Mouse (Mus musculus): ENCODE data around the gene Ubac2. TPM values are rescaled to one million over a fixed set of nuclear protein-coding genes. Genes with fewer than 3 reads are reported as not detected.

The Ubac2 gene
- polyA plus RNA-seq, 1 experiment from 2014 or later = 53.8 TPM

DNA sequence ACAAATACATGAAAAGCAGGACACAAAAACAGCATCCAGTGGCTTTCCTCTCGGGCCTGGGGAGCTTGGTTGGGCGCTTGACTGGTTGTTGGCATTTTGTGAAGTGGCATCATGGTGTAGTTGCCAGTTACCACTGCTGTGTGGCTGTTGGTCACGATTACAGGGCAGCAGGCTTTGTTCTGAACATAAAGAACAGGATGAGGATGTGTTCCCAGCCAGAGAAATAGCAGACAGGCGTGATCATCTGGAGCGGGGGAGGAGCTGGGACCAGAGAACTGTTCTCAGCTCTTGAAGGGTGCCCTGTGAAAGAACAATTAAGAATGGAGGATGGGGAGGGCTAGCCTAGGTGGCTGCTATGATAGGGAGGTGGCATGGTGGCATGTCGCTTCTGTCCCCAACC, 48.5 kb downstream of the Ubac2 start:
- 82% methylated on average over 6 of the region's 6 CpGs for WGBS
- no peak for ATAC-seq (replicated peaks; ENCODE audit: extremely low read depth, insufficient read depth, low FRiP score)
- Histone ChIP-seq H3K4me3 (ENCODE audit: low read length) (no peak overlapping the region), H3K4me2 (ENCODE audit: low read depth, low read length) (no peak overlapping the region), H3K4me1 (ENCODE audit: control insufficient read depth, insufficient read depth, low read length) (peaks cover 12% of the 10 kb centered on the region), H3K9me3 (replicated peaks; ENCODE audit: control insufficient read depth, low read length) (no peaks in the 10 kb centered on the region), H3K27ac (ENCODE audit: low read length) (no peak overlapping the region), H3K27me3 (ENCODE audit: control insufficient read depth, insufficient read depth, low read length) (no peaks in the 10 kb centered on the region), H3K9ac (ENCODE audit: low read length) (no peak overlapping the region), H3K36me3 (ENCODE audit: control insufficient read depth, insufficient read depth) (no peaks in the 10 kb centered on the region)

DNA sequence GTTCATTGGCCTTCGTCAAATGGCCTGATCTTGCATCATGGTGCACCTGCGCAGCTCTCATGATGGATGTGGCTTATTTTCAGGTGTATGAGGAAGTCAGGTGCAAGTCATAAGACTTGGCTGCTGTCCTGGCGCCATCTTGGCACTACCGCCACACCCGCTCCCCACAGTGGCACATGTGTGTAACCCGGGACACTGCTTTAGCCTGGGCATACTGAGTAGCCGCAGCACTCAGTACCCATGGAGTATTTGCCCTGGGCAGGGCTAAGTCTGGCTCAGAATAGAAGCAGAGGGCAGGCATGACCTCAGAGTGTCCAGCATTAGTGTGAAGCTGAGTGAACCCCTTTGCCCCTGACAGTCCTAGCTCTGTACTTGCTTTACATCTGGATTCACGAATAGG, 49.0 kb downstream of the Ubac2 start:
- Histone ChIP-seq H3K4me2 (ENCODE audit: low read depth, low read length) (no peak overlapping the region), H3K9ac (ENCODE audit: low read length) (no peak overlapping the region), H3K4me1 (ENCODE audit: control insufficient read depth, insufficient read depth, low read length) (peaks cover 12% of the 10 kb centered on the region), H3K36me3 (ENCODE audit: control insufficient read depth, insufficient read depth) (no peaks in the 10 kb centered on the region), H3K9me3 (replicated peaks; ENCODE audit: control insufficient read depth, low read length) (no peaks in the 10 kb centered on the region), H3K4me3 (ENCODE audit: low read length) (no peak overlapping the region), H3K27ac (ENCODE audit: low read length) (no peak overlapping the region), H3K27me3 (ENCODE audit: control insufficient read depth, insufficient read depth, low read length) (no peaks in the 10 kb centered on the region)
- ATAC-seq (replicated peaks; ENCODE audit: extremely low read depth, insufficient read depth, low FRiP score) = no peak
- WGBS = 90% methylated on average over 8 of the region's 8 CpGs

DNA sequence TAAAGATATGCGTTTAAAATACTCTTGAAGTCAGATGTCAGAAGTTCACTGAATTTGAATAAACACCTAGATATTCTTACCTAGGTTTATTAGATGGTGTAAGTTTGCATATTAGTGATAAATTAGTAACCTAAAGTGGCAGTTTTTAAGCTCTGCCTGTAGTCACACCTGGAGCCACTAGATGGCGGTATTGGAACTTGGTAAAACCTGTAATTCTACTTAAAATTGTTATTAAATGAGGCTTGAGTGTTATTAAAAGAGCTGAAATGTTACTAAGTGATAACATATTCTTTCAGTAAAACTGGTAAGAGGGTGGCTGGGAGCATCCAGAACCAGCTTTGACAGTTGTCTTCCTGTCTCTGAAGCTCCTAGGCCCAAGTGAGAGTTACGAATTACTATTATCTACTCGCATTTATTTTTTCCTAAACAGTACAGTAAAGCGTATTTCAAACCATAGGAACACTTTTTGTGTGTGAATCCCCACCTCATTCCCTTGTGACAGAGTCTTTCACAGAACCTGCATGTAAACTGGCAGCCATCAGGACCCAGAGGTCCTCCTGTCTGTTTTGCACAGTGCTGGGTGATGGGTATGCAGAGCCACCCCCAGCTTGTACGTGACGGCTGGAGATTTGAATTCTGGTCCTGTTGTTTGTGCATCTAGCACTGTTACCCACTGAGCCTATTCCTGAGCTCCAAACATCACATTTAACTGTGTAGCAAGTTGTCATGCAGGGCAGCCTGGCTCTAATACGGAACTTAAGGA, 50.1 kb downstream of the Ubac2 start:
- H3K4me2 ChIP-seq (ENCODE audit: low read depth, low read length) = no peak overlapping the region
- no peak overlapping the region for H3K9ac ChIP-seq (ENCODE audit: low read length)
- no peak for ATAC-seq (replicated peaks; ENCODE audit: extremely low read depth, insufficient read depth, low FRiP score)
- WGBS = 51% methylated on average over 8 of the region's 8 CpGs
- H3K36me3 ChIP-seq (ENCODE audit: control insufficient read depth, insufficient read depth) = no peaks in the 10 kb centered on the region
- no peak overlapping the region for H3K4me3 ChIP-seq (ENCODE audit: low read length)
- no peaks in the 10 kb centered on the region for H3K27me3 ChIP-seq (ENCODE audit: control insufficient read depth, insufficient read depth, low read length)
- peaks cover 14% of the 10 kb centered on the region for H3K4me1 ChIP-seq (ENCODE audit: control insufficient read depth, insufficient read depth, low read length)
- peak overlapping the region; percentile 59 for H3K27ac ChIP-seq (ENCODE audit: low read length)
- H3K9me3 ChIP-seq (replicated peaks; ENCODE audit: control insufficient read depth, low read length) = no peaks in the 10 kb centered on the region

DNA sequence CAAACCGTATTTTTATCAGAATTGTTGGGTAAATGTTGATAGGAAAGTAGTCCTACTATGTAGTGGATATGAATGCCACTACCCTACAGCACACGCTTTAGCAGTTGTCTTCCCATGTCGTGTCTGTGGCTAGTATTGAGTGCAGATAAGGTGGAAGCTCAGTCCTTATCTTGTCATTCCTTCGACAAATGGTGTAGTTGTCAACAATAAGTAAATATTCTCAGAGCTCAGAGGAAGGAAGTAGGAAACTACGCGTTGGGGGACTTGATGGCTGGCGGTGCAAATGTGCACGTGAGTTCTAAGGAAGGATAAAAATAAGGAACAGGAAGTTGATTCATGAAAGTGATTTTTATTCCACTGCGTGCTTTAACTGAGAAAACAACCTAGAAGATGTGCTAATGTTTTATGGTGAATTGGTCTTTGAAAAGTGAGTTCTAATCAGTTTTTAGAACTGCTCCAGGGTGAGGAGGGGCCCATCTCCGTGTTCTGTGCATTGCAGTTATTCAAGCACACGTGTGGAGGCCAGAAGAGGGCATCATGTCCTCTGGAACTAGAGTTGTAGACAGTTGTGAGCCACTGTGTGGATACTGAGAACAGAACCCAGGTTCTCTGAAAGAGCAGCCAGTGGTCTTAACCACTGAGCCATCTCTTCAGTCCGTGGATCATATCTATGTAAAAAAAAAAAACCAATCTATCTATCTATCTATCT, 51.0 kb downstream of the Ubac2 start:
- WGBS = 56% methylated on average over 12 of the region's 12 CpGs
- Histone ChIP-seq H3K9ac (ENCODE audit: low read length) (no peak overlapping the region), H3K4me2 (ENCODE audit: low read depth, low read length) (no peak overlapping the region), H3K36me3 (ENCODE audit: control insufficient read depth, insufficient read depth) (0 out of 2 replicates have a peak, but pooled peaks cover 2% of the 10 kb centered on the region), H3K27me3 (ENCODE audit: control insufficient read depth, insufficient read depth, low read length) (no peaks in the 10 kb centered on the region), H3K4me1 (ENCODE audit: control insufficient read depth, insufficient read depth, low read length) (peaks cover 14% of the 10 kb centered on the region), H3K9me3 (replicated peaks; ENCODE audit: control insufficient read depth, low read length) (no peaks in the 10 kb centered on the region), H3K4me3 (ENCODE audit: low read length) (no peak overlapping the region), H3K27ac (ENCODE audit: low read length) (peak overlapping the region; percentile 59)
- ATAC-seq (replicated peaks; ENCODE audit: extremely low read depth, insufficient read depth, low FRiP score) = 0 out of 2 replicates have a peak, but pooled peaks have one; percentile 24

DNA sequence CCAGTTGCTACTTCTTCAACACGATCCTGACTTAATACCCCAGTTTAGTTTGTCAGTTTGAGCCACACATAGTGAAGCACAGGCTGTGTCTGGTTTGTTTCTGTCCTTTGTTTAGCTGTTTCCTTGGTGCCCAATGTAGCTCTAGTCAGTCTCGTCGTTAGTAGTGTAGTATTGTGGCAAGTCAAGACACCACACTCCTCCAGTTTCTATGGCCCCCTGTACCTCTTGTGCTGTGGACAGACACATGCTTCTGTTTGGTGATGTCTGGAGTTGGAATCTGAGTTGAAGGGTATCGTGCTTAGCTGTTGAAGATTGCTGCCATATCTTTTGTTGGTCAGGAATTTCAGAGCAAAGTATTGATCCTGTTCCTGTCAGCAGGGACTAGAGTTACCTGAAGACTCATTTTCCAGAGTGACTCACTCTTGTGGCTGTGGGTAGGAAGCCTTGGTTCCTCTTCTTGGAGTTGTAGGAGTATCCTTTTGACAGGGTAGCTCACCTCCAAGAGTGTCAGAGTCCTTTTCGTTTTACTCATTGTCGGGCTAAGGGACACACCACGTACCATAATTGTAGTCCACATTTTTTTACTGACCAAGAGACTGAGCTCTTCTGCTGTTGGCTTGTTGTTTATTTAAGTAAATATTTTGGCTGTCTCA, 52.4 kb downstream of the Ubac2 start:
- ATAC-seq (replicated peaks; ENCODE audit: extremely low read depth, insufficient read depth, low FRiP score) = no peak
- peak overlapping the region; percentile 16; the same call in 1 of the 2 replicates for H3K9ac ChIP-seq (ENCODE audit: low read length)
- no peak overlapping the region for H3K4me2 ChIP-seq (ENCODE audit: low read depth, low read length)
- H3K27ac ChIP-seq (ENCODE audit: low read length) = no peak overlapping the region
- H3K9me3 ChIP-seq (replicated peaks; ENCODE audit: control insufficient read depth, low read length) = peaks cover 8% of the 10 kb centered on the region
- H3K36me3 ChIP-seq (ENCODE audit: control insufficient read depth, insufficient read depth) = peaks cover 7% of the 10 kb centered on the region; the same call in 1 of the 2 replicates
- H3K4me1 ChIP-seq (ENCODE audit: control insufficient read depth, insufficient read depth, low read length) = peaks cover 14% of the 10 kb centered on the region
- no peaks in the 10 kb centered on the region for H3K27me3 ChIP-seq (ENCODE audit: control insufficient read depth, insufficient read depth, low read length)
- no peak overlapping the region for H3K4me3 ChIP-seq (ENCODE audit: low read length)
- WGBS = 59% methylated on average over 7 of the region's 7 CpGs

DNA sequence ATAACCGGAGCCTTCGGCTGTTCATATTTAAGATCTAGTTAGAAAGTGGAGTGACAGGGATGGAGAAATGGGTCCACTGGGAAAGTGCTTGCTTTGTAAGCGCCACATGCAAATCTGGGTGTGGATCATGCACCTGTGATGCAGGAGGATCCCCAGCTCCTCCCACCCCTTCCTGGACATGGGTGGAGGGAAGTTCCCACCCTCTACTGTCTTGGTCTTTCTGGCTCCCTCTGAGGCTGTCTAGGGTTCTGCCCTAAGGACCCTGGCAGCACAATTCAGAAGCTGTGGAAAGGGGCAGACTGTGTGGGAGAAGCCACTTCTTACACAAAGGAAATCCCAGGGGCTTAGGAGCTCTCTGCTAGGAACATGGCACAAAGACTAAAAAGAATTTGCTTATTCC, 53.2 kb downstream of the Ubac2 start:
- H3K4me2 ChIP-seq (ENCODE audit: low read depth, low read length) = no peak overlapping the region
- H3K27me3 ChIP-seq (ENCODE audit: control insufficient read depth, insufficient read depth, low read length) = no peaks in the 10 kb centered on the region
- H3K4me3 ChIP-seq (ENCODE audit: low read length) = no peak overlapping the region
- H3K27ac ChIP-seq (ENCODE audit: low read length) = no peak overlapping the region
- peaks cover 14% of the 10 kb centered on the region for H3K9me3 ChIP-seq (replicated peaks; ENCODE audit: control insufficient read depth, low read length)
- WGBS = 93% methylated on average over 3 of the region's 3 CpGs
- H3K36me3 ChIP-seq (ENCODE audit: control insufficient read depth, insufficient read depth) = peaks cover 7% of the 10 kb centered on the region; the same call in 1 of the 2 replicates
- H3K9ac ChIP-seq (ENCODE audit: low read length) = no peak overlapping the region; the same call in 1 of the 2 replicates
- peaks cover 14% of the 10 kb centered on the region for H3K4me1 ChIP-seq (ENCODE audit: control insufficient read depth, insufficient read depth, low read length)
- no peak for ATAC-seq (replicated peaks; ENCODE audit: extremely low read depth, insufficient read depth, low FRiP score)

DNA sequence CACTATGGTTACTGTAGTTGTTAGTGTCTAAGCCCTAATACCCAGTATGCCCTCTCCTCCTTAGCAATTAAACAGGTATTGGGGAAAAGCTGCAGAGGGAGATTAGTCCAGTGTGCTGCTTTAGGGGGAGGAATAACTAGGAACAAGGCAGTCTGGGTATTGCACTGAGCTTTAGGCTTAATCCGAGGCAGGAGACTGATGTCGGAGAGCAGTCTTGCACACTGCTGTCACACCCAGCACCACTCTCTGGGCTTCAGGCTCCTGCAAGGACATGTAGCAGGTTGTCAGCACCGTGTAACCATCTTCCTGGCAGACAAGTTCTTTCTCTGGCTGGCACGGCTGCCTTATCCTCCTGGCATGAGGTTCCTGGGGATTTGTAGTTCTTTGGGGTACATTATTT, 53.8 kb downstream of the Ubac2 start:
- Histone ChIP-seq H3K27ac (ENCODE audit: low read length) (no peak overlapping the region), H3K9ac (ENCODE audit: low read length) (no peak overlapping the region), H3K4me3 (ENCODE audit: low read length) (no peak overlapping the region), H3K4me2 (ENCODE audit: low read depth, low read length) (no peak overlapping the region), H3K4me1 (ENCODE audit: control insufficient read depth, insufficient read depth, low read length) (peaks cover 14% of the 10 kb centered on the region), H3K9me3 (replicated peaks; ENCODE audit: control insufficient read depth, low read length) (peaks cover 14% of the 10 kb centered on the region), H3K27me3 (ENCODE audit: control insufficient read depth, insufficient read depth, low read length) (no peaks in the 10 kb centered on the region), H3K36me3 (ENCODE audit: control insufficient read depth, insufficient read depth) (peaks cover 7% of the 10 kb centered on the region; the same call in 1 of the 2 replicates)
- WGBS = 75% methylated on average over 4 of the region's 4 CpGs
- no peak for ATAC-seq (replicated peaks; ENCODE audit: extremely low read depth, insufficient read depth, low FRiP score)

DNA sequence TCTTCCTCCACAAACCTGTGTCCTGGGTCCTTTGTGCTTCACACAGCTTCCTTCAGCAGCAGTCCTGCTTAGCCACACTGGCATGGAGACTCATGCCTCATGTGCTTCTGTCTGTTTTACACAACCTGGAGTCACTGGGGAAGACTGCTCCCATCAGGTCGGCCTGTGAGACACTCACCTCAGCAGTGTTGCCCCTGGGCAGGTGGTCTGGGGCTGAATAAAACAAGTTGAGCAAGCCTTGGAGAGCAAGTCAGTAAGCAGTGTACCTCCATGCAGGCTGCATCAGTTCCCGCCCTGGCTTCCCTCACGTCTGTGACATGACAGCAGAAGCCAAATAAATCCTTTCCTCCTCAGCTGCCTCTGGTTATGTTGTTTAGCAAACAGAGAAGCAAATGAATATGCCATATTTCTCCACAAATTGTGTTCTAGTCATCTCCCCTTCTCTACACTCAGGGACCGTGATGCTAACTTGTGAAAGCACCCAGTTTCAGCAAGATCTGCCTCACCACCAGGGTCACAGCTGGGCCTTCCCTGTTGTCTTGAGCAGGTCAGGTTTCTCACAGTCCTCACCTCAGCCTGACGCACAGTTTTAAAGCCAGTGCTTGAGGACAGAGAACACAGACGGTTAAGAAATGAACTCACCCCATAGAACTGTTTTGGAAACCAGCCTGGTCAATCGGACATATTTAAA, 55.6 kb downstream of the Ubac2 start:
- H3K36me3 ChIP-seq (ENCODE audit: control insufficient read depth, insufficient read depth) = peaks cover 7% of the 10 kb centered on the region; the same call in 1 of the 2 replicates
- H3K4me3 ChIP-seq (ENCODE audit: low read length) = no peak overlapping the region
- peaks cover 21% of the 10 kb centered on the region for H3K4me1 ChIP-seq (ENCODE audit: control insufficient read depth, insufficient read depth, low read length)
- H3K27me3 ChIP-seq (ENCODE audit: control insufficient read depth, insufficient read depth, low read length) = no peaks in the 10 kb centered on the region
- H3K9me3 ChIP-seq (replicated peaks; ENCODE audit: control insufficient read depth, low read length) = peaks cover 14% of the 10 kb centered on the region
- WGBS = 80% methylated on average over 7 of the region's 7 CpGs
- no peak overlapping the region for H3K27ac ChIP-seq (ENCODE audit: low read length)
- no peak overlapping the region for H3K4me2 ChIP-seq (ENCODE audit: low read depth, low read length)
- no peak overlapping the region for H3K9ac ChIP-seq (ENCODE audit: low read length)
- ATAC-seq (replicated peaks; ENCODE audit: extremely low read depth, insufficient read depth, low FRiP score) = no peak
